In genomic region chr9:89885701-89886218, GRCm38 (mm10) we compare ENCODE assay signal across 17 mouse cellular contexts. TPM values are rescaled to one million over a fixed set of nuclear protein-coding genes. Genes with fewer than 3 reads are reported as not detected.
DNase-seq lines count a peak whose midpoint lies in the region; ATAC-seq lines count a peak whose summit lies in the region.
"Had no signal": no experiment of that assay in that cellular context is flagged by ENCODE, and none has a peak within 500 bp of the region (broad histone marks: within the 10 kb centered on the region; RNA-seq: fewer than 3 reads in every experiment).

No protein-coding gene starts in this region.

- H3K4me1 ChIP-seq in intestine, embryonic 15.5 days (replicated peaks): no peaks in the 10 kb centered on the region
- no peaks in the 10 kb centered on the region for H3K4me1 ChIP-seq in hindbrain, embryonic 10.5 days (replicated peaks)
- H3K4me1 ChIP-seq: heart, embryonic 10.5 days; limb, embryonic 15.5 days; megakaryocyte, embryonic 14.5 days had no signal

- no peak overlapping the region for H3K4me2 ChIP-seq in intestine, embryonic 15.5 days (replicated peaks)
- H3K4me2 ChIP-seq: limb, embryonic 15.5 days; lung, embryonic 14.5 days had no signal

- H3K9ac ChIP-seq in intestine, embryonic 15.5 days: no peak overlapping the region
- H3K9ac ChIP-seq: limb, embryonic 15.5 days; lung, embryonic 14.5 days had no signal

- DNase-seq in layer of hippocampus, adult 11-12 months (ENCODE audit: low spot score): peak; percentile 72
- no peak for DNase-seq in layer of hippocampus, adult 9-10 months (ENCODE audit: low spot score)
- DNase-seq in brain, adult 2 months (ENCODE audit: low read depth, low spot score): peak; percentile 92
- DNase-seq in cerebellum, adult 9-11 months: peak; percentile 84
- DNase-seq in layer of hippocampus, adult 8-10 months (ENCODE audit: low spot score in 2 of 2): peak; percentile 42 to 74
- DNase-seq in hindbrain, embryonic 10.5 days (ENCODE audit: low spot score): no peak
- DNase-seq in spleen, postnatal 14 days (ENCODE audit: low spot score in 2 of 2): no peak
- DNase-seq: adrenal gland, postnatal 25 days; kidney, adult 18-20 months; kidney, postnatal 25 days; lung, embryonic 14.5 days; thymus, adult 18-20 months had no signal

- no peaks in the 10 kb centered on the region for H3K36me3 ChIP-seq in intestine, embryonic 15.5 days
- H3K36me3 ChIP-seq in hindbrain, embryonic 10.5 days: no peaks in the 10 kb centered on the region
- H3K36me3 ChIP-seq: heart, embryonic 10.5 days; limb, embryonic 15.5 days had no signal

- no peaks in the 10 kb centered on the region for H3K9me3 ChIP-seq in intestine, embryonic 15.5 days
- H3K9me3 ChIP-seq in hindbrain, embryonic 10.5 days: peaks cover 6% of the 10 kb centered on the region
- H3K9me3 ChIP-seq: limb, embryonic 15.5 days had no signal

- peaks cover 20% of the 10 kb centered on the region for H3K27me3 ChIP-seq in intestine, embryonic 15.5 days (replicated peaks)
- peaks cover 62% of the 10 kb centered on the region for H3K27me3 ChIP-seq in hindbrain, embryonic 10.5 days (ENCODE audit: insufficient read depth, poor library complexity, severe bottlenecking)

- ATAC-seq in intestine, embryonic 15.5 days: no peak

- H3K4me3 ChIP-seq in intestine, embryonic 15.5 days (replicated peaks): no peak overlapping the region
- H3K4me3 ChIP-seq in hindbrain, embryonic 10.5 days: no peak overlapping the region
- H3K4me3 ChIP-seq: heart, embryonic 10.5 days; limb, embryonic 15.5 days; megakaryocyte, embryonic 14.5 days had no signal

- 38% methylated on average over 7 of the region's 7 CpGs for WGBS in intestine, embryonic 15.5 days
- 39% methylated on average over 7 of the region's 7 CpGs for WGBS in hindbrain, embryonic 10.5 days

- no peak overlapping the region for H3K27ac ChIP-seq in intestine, embryonic 15.5 days
- no peak overlapping the region for H3K27ac ChIP-seq in hindbrain, embryonic 10.5 days
- H3K27ac ChIP-seq: heart, embryonic 10.5 days; limb, embryonic 15.5 days had no signal

RNA-seq across cellular contexts. Expression of gene Rasgrf1, which starts 23.9 kb away (rescaled TPM):
- 100 to 1,000 TPM; 449 to 518 (median 495) TPM for total RNA-seq in layer of hippocampus, adult 8-10 months (2022)
- polyA plus RNA-seq in intestine, embryonic 15.5 days (2015; fragmentation: Nextera tagmentation; extraction: Ambion mirVana): 0.31 and 0.42 TPM in 2 replicates
- 0.12 and 0.13 TPM in 2 replicates for polyA plus RNA-seq in hindbrain, embryonic 10.5 days (2016; fragmentation: Nextera tagmentation; extraction: Ambion mirVana)
- polyA plus RNA-seq: embryonic facial prominence, embryonic 11.5 days had no signal

Comparison
In these comparisons a context has a peak if more than half of its experiments do, and no peak if none do; other contexts are left out.
1. DNase-seq: peak in layer of hippocampus, adult 11-12 months (single experiment), brain, adult 2 months (single experiment), cerebellum, adult 9-11 months (single experiment) and layer of hippocampus, adult 8-10 months (2 of 2); none in layer of hippocampus, adult 9-10 months (single experiment), hindbrain, embryonic 10.5 days (single experiment) and spleen, postnatal 14 days (0 of 2).